ENCODE assay signal across 8 mouse cellular contexts in genomic region chr12:73964291-73965281, GRCm38 (mm10). TPM values are rescaled to one million over a fixed set of nuclear protein-coding genes. Genes with fewer than 3 reads are reported as not detected.
A peak's percentile ranks its signal among the peaks of the same experiment; 100 is the strongest.
DNase-seq lines count a peak whose midpoint lies in the region; ATAC-seq lines count a peak whose summit lies in the region.

Gene Snapc1 (plus strand): TSS chr12:73964481.

- H3K27ac ChIP-seq in lung, embryonic 16.5 days (ENCODE audit: low read length): peak within 1 kb of the TSS; percentile 62

- peaks cover 9% of the 10 kb centered on the region for H3K36me3 ChIP-seq in lung, embryonic 16.5 days (ENCODE audit: control insufficient read depth, insufficient read depth, low read length)

- H3K4me3 ChIP-seq in lung, embryonic 16.5 days (ENCODE audit: low read length): peak within 1 kb of the TSS; percentile 87

- H3K4me2 ChIP-seq in lung, embryonic 16.5 days (ENCODE audit: low read depth, low read length): peak within 1 kb of the TSS; percentile 61

- ATAC-seq in hematopoietic stem cell, adult 5-6 weeks (replicated peaks in 1 of 2; ENCODE audit: insufficient read depth in 1 of 2, low FRiP score in 2 of 2, low TSS enrichment in 1 of 2, low read depth in 1 of 2, poor library complexity in 2 of 2, severe bottlenecking in 2 of 2): peak; percentile 99 to 100
- ATAC-seq in lung, embryonic 16.5 days (ENCODE audit: low read depth): peak; percentile 100

- no peaks in the 10 kb centered on the region; the same call in 1 of the 2 replicates for H3K27me3 ChIP-seq in lung, embryonic 16.5 days (ENCODE audit: control insufficient read depth, insufficient read depth, low read depth, low read length)

- H3K4me1 ChIP-seq in lung, embryonic 16.5 days (replicated peaks; ENCODE audit: control insufficient read depth, insufficient read depth, low read length): peaks cover 6% of the 10 kb centered on the region

- WGBS in lung, embryonic 16.5 days: under 1% methylated on average over 60 of the region's 60 CpGs

- DNase-seq in MEL-GATA-1-ER (ENCODE audit: extremely low read depth, low read depth): peak; percentile 90
- peak; percentile 97 for DNase-seq in cerebellum, adult 8-10 months
- DNase-seq in forelimb bud, embryonic 11.5 days (ENCODE audit: low read depth, low spot score): peak; percentile 98
- DNase-seq in layer of hippocampus, adult 9-10 months (ENCODE audit: low spot score): peak; percentile 92
- DNase-seq in ovary, postnatal 10 days (ENCODE audit: low spot score): peak; percentile 91
- peak; percentile 94 to 96 for DNase-seq in thymus, postnatal 10 days (ENCODE audit: low spot score in 2 of 2)

- H3K9me3 ChIP-seq in lung, embryonic 16.5 days (ENCODE audit: control insufficient read depth, low read length): no peaks in the 10 kb centered on the region

- peak within 1 kb of the TSS; percentile 86 for H3K9ac ChIP-seq in lung, embryonic 16.5 days (ENCODE audit: low read length)

RNA-seq across cellular contexts. Expression of gene Snapc1, which starts in this region (rescaled TPM):
- total RNA-seq in hematopoietic stem cell, adult 5-6 weeks (2017): 13.3 and 20.6 TPM in 2 replicates
- 18.9 and 20.6 TPM in 2 replicates for polyA plus RNA-seq in lung, embryonic 16.5 days (2015; fragmentation: Nextera tagmentation; extraction: Ambion mirVana)

Comparison
In these comparisons a context has a peak if more than half of its experiments do, and no peak if none do; other contexts are left out.
1. Peak in every context shown above with its lines: DNase-seq, ATAC-seq, H3K4me3 ChIP-seq and H3K27ac ChIP-seq.